Mouse (Mus musculus): ENCODE data around the gene Def6. TPM values are rescaled to one million over a fixed set of nuclear protein-coding genes. Genes with fewer than 3 reads are reported as not detected.

Gene Def6
- polyA plus RNA-seq, 1 experiment from 2014 or later: 20.5 TPM

- Histone ChIP-seq H3K4me2 (ENCODE audit: low read depth, low read length) (peak overlapping the region; percentile 45), H3K9me3 (replicated peaks; ENCODE audit: control insufficient read depth, low read length) (peaks cover 6% of the 10 kb centered on the region; the same call in 1 of the 2 replicates), H3K27ac (ENCODE audit: low read length) (peak overlapping the region; percentile 65), H3K4me3 (ENCODE audit: low read length) (no peak overlapping the region), H3K27me3 (ENCODE audit: control insufficient read depth, insufficient read depth, low read length) (no peaks in the 10 kb centered on the region), H3K36me3 (ENCODE audit: control insufficient read depth, insufficient read depth) (no peaks in the 10 kb centered on the region), H3K4me1 (ENCODE audit: control insufficient read depth, insufficient read depth, low read length) (peaks cover 43% of the 10 kb centered on the region), H3K9ac (ENCODE audit: low read length) (0 out of 2 replicates have a peak overlapping the region, but pooled peaks have one; percentile 13)
- WGBS: 47% methylated on average over 13 of the region's 13 CpGs
- peak; percentile 72 for ATAC-seq (replicated peaks; ENCODE audit: extremely low read depth, insufficient read depth, low FRiP score)
These were observed 49.2 kb downstream of the Def6 start for GRCm38 (mm10) chr17:28256651-28257328.

- H3K36me3 ChIP-seq (ENCODE audit: control insufficient read depth, insufficient read depth): no peaks in the 10 kb centered on the region
- no peak overlapping the region for H3K27ac ChIP-seq (ENCODE audit: low read length)
- H3K4me1 ChIP-seq (ENCODE audit: control insufficient read depth, insufficient read depth, low read length): peaks cover 33% of the 10 kb centered on the region
- no peak overlapping the region for H3K4me2 ChIP-seq (ENCODE audit: low read depth, low read length)
- H3K4me3 ChIP-seq (ENCODE audit: low read length): no peak overlapping the region
- WGBS: 87% methylated on average over 9 of the region's 9 CpGs
- H3K9ac ChIP-seq (ENCODE audit: low read length): no peak overlapping the region
- no peak for ATAC-seq (replicated peaks; ENCODE audit: extremely low read depth, insufficient read depth, low FRiP score)
- H3K9me3 ChIP-seq (replicated peaks; ENCODE audit: control insufficient read depth, low read length): peaks cover 6% of the 10 kb centered on the region; the same call in 1 of the 2 replicates
- H3K27me3 ChIP-seq (ENCODE audit: control insufficient read depth, insufficient read depth, low read length): no peaks in the 10 kb centered on the region
These were observed 50.7 kb downstream of the Def6 start for GRCm38 (mm10) chr17:28258325-28258724.

GRCm38 (mm10) chr17:28259890-28260542 lies 52.4 kb downstream of the Def6 start:
- Histone ChIP-seq H3K4me1 (ENCODE audit: control insufficient read depth, insufficient read depth, low read length) (peaks cover 35% of the 10 kb centered on the region), H3K27me3 (ENCODE audit: control insufficient read depth, insufficient read depth, low read length) (no peaks in the 10 kb centered on the region), H3K27ac (ENCODE audit: low read length) (no peak overlapping the region), H3K4me2 (ENCODE audit: low read depth, low read length) (no peak overlapping the region), H3K9me3 (replicated peaks; ENCODE audit: control insufficient read depth, low read length) (peaks cover 6% of the 10 kb centered on the region; the same call in 1 of the 2 replicates), H3K36me3 (ENCODE audit: control insufficient read depth, insufficient read depth) (no peaks in the 10 kb centered on the region), H3K4me3 (ENCODE audit: low read length) (no peak overlapping the region), H3K9ac (ENCODE audit: low read length) (no peak overlapping the region)
- 74% methylated on average over 16 of the region's 16 CpGs for WGBS
- ATAC-seq (replicated peaks; ENCODE audit: extremely low read depth, insufficient read depth, low FRiP score): no peak

GRCm38 (mm10) chr17:28260543-28260909 lies 52.9 kb downstream of the Def6 start:
- no peak overlapping the region for H3K4me3 ChIP-seq (ENCODE audit: low read length)
- whole genome bisulfite sequencing: 84% methylated on average over 9 of the region's 9 CpGs
- no peak for ATAC-seq (replicated peaks; ENCODE audit: extremely low read depth, insufficient read depth, low FRiP score)
- peaks cover 6% of the 10 kb centered on the region; the same call in 1 of the 2 replicates for H3K9me3 ChIP-seq (replicated peaks; ENCODE audit: control insufficient read depth, low read length)
- no peak overlapping the region for H3K27ac ChIP-seq (ENCODE audit: low read length)
- H3K9ac ChIP-seq (ENCODE audit: low read length): no peak overlapping the region
- no peaks in the 10 kb centered on the region for H3K27me3 ChIP-seq (ENCODE audit: control insufficient read depth, insufficient read depth, low read length)
- H3K4me2 ChIP-seq (ENCODE audit: low read depth, low read length): no peak overlapping the region
- H3K36me3 ChIP-seq (ENCODE audit: control insufficient read depth, insufficient read depth): no peaks in the 10 kb centered on the region
- peaks cover 34% of the 10 kb centered on the region for H3K4me1 ChIP-seq (ENCODE audit: control insufficient read depth, insufficient read depth, low read length)

GRCm38 (mm10) chr17:28261795-28262194 lies 54.2 kb downstream of the Def6 start:
- peaks cover 26% of the 10 kb centered on the region for H3K4me1 ChIP-seq (ENCODE audit: control insufficient read depth, insufficient read depth, low read length)
- no peak overlapping the region; the same call in 1 of the 2 replicates for H3K4me2 ChIP-seq (ENCODE audit: low read depth, low read length)
- peak; percentile 55 for ATAC-seq (replicated peaks; ENCODE audit: extremely low read depth, insufficient read depth, low FRiP score)
- H3K27ac ChIP-seq (ENCODE audit: low read length): no peak overlapping the region
- no peak overlapping the region for H3K9ac ChIP-seq (ENCODE audit: low read length)
- WGBS: 34% methylated on average over 11 of the region's 11 CpGs
- no peak overlapping the region for H3K4me3 ChIP-seq (ENCODE audit: low read length)
- H3K36me3 ChIP-seq (ENCODE audit: control insufficient read depth, insufficient read depth): no peaks in the 10 kb centered on the region
- H3K9me3 ChIP-seq (replicated peaks; ENCODE audit: control insufficient read depth, low read length): peaks cover 6% of the 10 kb centered on the region; the same call in 1 of the 2 replicates
- H3K27me3 ChIP-seq (ENCODE audit: control insufficient read depth, insufficient read depth, low read length): no peaks in the 10 kb centered on the region

GRCm38 (mm10) chr17:28263181-28263894 lies 55.8 kb downstream of the Def6 start:
- no peaks in the 10 kb centered on the region for H3K27me3 ChIP-seq (ENCODE audit: control insufficient read depth, insufficient read depth, low read length)
- peaks cover 15% of the 10 kb centered on the region for H3K4me1 ChIP-seq (ENCODE audit: control insufficient read depth, insufficient read depth, low read length)
- H3K9ac ChIP-seq (ENCODE audit: low read length): no peak overlapping the region
- no peaks in the 10 kb centered on the region for H3K36me3 ChIP-seq (ENCODE audit: control insufficient read depth, insufficient read depth)
- H3K9me3 ChIP-seq (replicated peaks; ENCODE audit: control insufficient read depth, low read length): peaks cover 6% of the 10 kb centered on the region; the same call in 1 of the 2 replicates
- no peak overlapping the region for H3K27ac ChIP-seq (ENCODE audit: low read length)
- no peak overlapping the region for H3K4me2 ChIP-seq (ENCODE audit: low read depth, low read length)
- H3K4me3 ChIP-seq (ENCODE audit: low read length): no peak overlapping the region
- WGBS: 69% methylated on average over 13 of the region's 13 CpGs
- no peak for ATAC-seq (replicated peaks; ENCODE audit: extremely low read depth, insufficient read depth, low FRiP score)

GRCm38 (mm10) chr17:28267251-28267650 lies 59.7 kb downstream of the Def6 start:
- Histone ChIP-seq H3K9me3 (replicated peaks; ENCODE audit: control insufficient read depth, low read length) (no peaks in the 10 kb centered on the region), H3K27ac (ENCODE audit: low read length) (no peak overlapping the region), H3K9ac (ENCODE audit: low read length) (no peak overlapping the region), H3K4me1 (ENCODE audit: control insufficient read depth, insufficient read depth, low read length) (peaks cover 6% of the 10 kb centered on the region), H3K36me3 (ENCODE audit: control insufficient read depth, insufficient read depth) (no peaks in the 10 kb centered on the region), H3K27me3 (ENCODE audit: control insufficient read depth, insufficient read depth, low read length) (no peaks in the 10 kb centered on the region), H3K4me2 (ENCODE audit: low read depth, low read length) (no peak overlapping the region), H3K4me3 (ENCODE audit: low read length) (no peak overlapping the region)
- 77% methylated on average over 5 of the region's 5 CpGs for WGBS
- no peak for ATAC-seq (replicated peaks; ENCODE audit: extremely low read depth, insufficient read depth, low FRiP score)

GRCm38 (mm10) chr17:28270165-28270564 lies 62.6 kb downstream of the Def6 start:
- no peak for ATAC-seq (replicated peaks; ENCODE audit: extremely low read depth, insufficient read depth, low FRiP score)
- Histone ChIP-seq H3K36me3 (ENCODE audit: control insufficient read depth, insufficient read depth) (no peaks in the 10 kb centered on the region), H3K4me3 (ENCODE audit: low read length) (no peak overlapping the region), H3K9me3 (replicated peaks; ENCODE audit: control insufficient read depth, low read length) (no peaks in the 10 kb centered on the region), H3K4me1 (ENCODE audit: control insufficient read depth, insufficient read depth, low read length) (peaks cover 8% of the 10 kb centered on the region), H3K27ac (ENCODE audit: low read length) (0 out of 2 replicates have a peak overlapping the region, but pooled peaks have one; percentile 16), H3K27me3 (ENCODE audit: control insufficient read depth, insufficient read depth, low read length) (no peaks in the 10 kb centered on the region), H3K9ac (ENCODE audit: low read length) (no peak overlapping the region), H3K4me2 (ENCODE audit: low read depth, low read length) (no peak overlapping the region)
- WGBS: 56% methylated on average over 13 of the region's 13 CpGs
